Mouse (Mus musculus) heart, postnatal 0 days (tissue): ENCODE data around the gene Ogg1.

Experiments used
- CTCF ChIP-seq: IDR thresholded peaks from 2 replicates; pipeline ENCODE4 v1.5.1; 2016; ENCODE audit warnings: antibody characterized with exemption, control low read depth, low read depth
- EP300 ChIP-seq: IDR thresholded peaks from 2 replicates; pipeline ENCODE4 v1.6.1; 2016; ENCODE audit warnings: antibody characterized with exemption, low read depth

- TF ChIP-seq CTCF (no peak), EP300 (no peak)
Measured at GRCm38 (mm10) chr6:113286316-113286715, 40.5 kb upstream of the Ogg1 start.
